12 mouse cellular contexts compared by ENCODE assay signal in genomic region chr16:43221313-43221712, GRCm38 (mm10).
DNase-seq lines count a peak whose midpoint lies in the region; ATAC-seq and TF ChIP-seq lines count a peak whose summit lies in the region.
"Had no signal": no experiment of that assay in that cellular context is flagged by ENCODE, and none has a peak within 500 bp of the region (broad histone marks: within the 10 kb centered on the region; RNA-seq: fewer than 3 reads in every experiment).

No protein-coding gene starts in this region.

- H3K4me2 ChIP-seq in lung, embryonic 14.5 days, result no peak overlapping the region
- H3K4me2 ChIP-seq: midbrain, embryonic 15.5 days had no signal

- peak; percentile 32 to 85 for DNase-seq in adrenal gland, adult (ENCODE audit: inconsistent age in 2 of 2, low spot score in 1 of 2)
- DNase-seq in adrenal gland, postnatal 25 days, result no peak
- peak; percentile 20 for DNase-seq in lung, embryonic 14.5 days
- DNase-seq in lung, postnatal 14 days, result no peak
- DNase-seq in embryo, embryonic 10 days (ENCODE audit: low spot score), result peak; percentile 40
- DNase-seq in lung, postnatal 25 days (ENCODE audit: low spot score), result peak; percentile 24
- DNase-seq in cerebellum, adult 18-20 months, result no peak
- DNase-seq in left cerebral cortex, postnatal 10 days (ENCODE audit: extremely low spot score in 1 of 2, low spot score in 2 of 2), result no peak
- DNase-seq: cerebellum, adult 9-11 months; kidney, adult 9 months; right cerebral cortex, adult 18-20 months had no signal

- no peak for TF ChIP-seq CTCF in lung, embryonic 14.5 days (IDR thresholded peaks at IDR 0.05; ENCODE audit: low read depth)

- H3K27ac ChIP-seq in lung, embryonic 14.5 days (ENCODE audit: low read depth), result no peak overlapping the region
- H3K27ac ChIP-seq: midbrain, embryonic 15.5 days had no signal

- no peaks in the 10 kb centered on the region for H3K4me1 ChIP-seq in lung, embryonic 14.5 days (ENCODE audit: insufficient read depth)
- H3K4me1 ChIP-seq: midbrain, embryonic 15.5 days had no signal

- intact Hi-C loops in left cerebral cortex, postnatal 10 days (cut with DNase I), result no loop called here

- no peak overlapping the region for H3K4me3 ChIP-seq in lung, embryonic 14.5 days (ENCODE audit: low read depth, low read length)
- H3K4me3 ChIP-seq: midbrain, embryonic 15.5 days had no signal

- H3K27me3 ChIP-seq in lung, embryonic 14.5 days (ENCODE audit: insufficient read depth, low read length), result no peaks in the 10 kb centered on the region
- H3K27me3 ChIP-seq: midbrain, embryonic 15.5 days had no signal

- no peaks in the 10 kb centered on the region for H3K36me3 ChIP-seq in lung, embryonic 14.5 days (ENCODE audit: insufficient read depth)
- H3K36me3 ChIP-seq: midbrain, embryonic 15.5 days had no signal

- 39% methylated on average over 4 of the region's 4 CpGs for whole genome bisulfite sequencing in lung, embryonic 14.5 days

- no peaks in the 10 kb centered on the region for H3K9me3 ChIP-seq in lung, embryonic 14.5 days (ENCODE audit: low read depth, low read length)
- H3K9me3 ChIP-seq: midbrain, embryonic 15.5 days had no signal

- H3K9ac ChIP-seq in lung, embryonic 14.5 days, result no peak overlapping the region
- H3K9ac ChIP-seq: midbrain, embryonic 15.5 days had no signal

- no peak for ATAC-seq in lung, embryonic 14.5 days (ENCODE audit: insufficient read depth)
- ATAC-seq: midbrain, embryonic 15.5 days had no signal

Comparison
In these comparisons a context has a peak if more than half of its experiments do, and no peak if none do; other contexts are left out.
1. DNase-seq: peak in adrenal gland, adult (2 of 2), lung, embryonic 14.5 days (single experiment), embryo, embryonic 10 days (single experiment) and lung, postnatal 25 days (single experiment); none in adrenal gland, postnatal 25 days (single experiment), lung, postnatal 14 days (single experiment), cerebellum, adult 18-20 months (0 of 2) and left cerebral cortex, postnatal 10 days (0 of 2).